Mouse (Mus musculus) thymus, adult 2 months (tissue): ENCODE measurements around the gene Smyd5. TPM values are rescaled to one million over a fixed set of nuclear protein-coding genes. Genes with fewer than 3 reads are reported as not detected.

Experiments used
- DNase-seq: peaks from one replicate; pipeline ENCODE4 v3.0.0; 2021
- H3K27ac ChIP-seq: fragments of 200-500 bp; 2 replicates; pipeline ENCODE4 v1.5.1; 2012; ENCODE audit warnings: low read length, control low read depth; ENCODE audit not compliant: control insufficient read depth, insufficient read depth
- H3K27me3 ChIP-seq: fragments of 200-500 bp; 2 replicates; pipeline ENCODE4 v1.6.1; 2012; ENCODE audit warnings: mild to moderate bottlenecking, low read length, moderate library complexity, mixed read lengths; ENCODE audit not compliant: control insufficient read depth, insufficient read depth
- H3K36me3 ChIP-seq: fragments of 200-500 bp; 2 replicates; pipeline ENCODE4 v1.6.1; 2012; ENCODE audit warnings: mild to moderate bottlenecking, low read length, moderate library complexity; ENCODE audit not compliant: control insufficient read depth, insufficient read depth
- H3K4me1 ChIP-seq: fragments of 200-500 bp; replicated peaks from 2 replicates; pipeline ENCODE4 v1.6.1; 2012; ENCODE audit warnings: low read length; ENCODE audit not compliant: control insufficient read depth, insufficient read depth
- H3K4me3 ChIP-seq: fragments of 200-500 bp; 2 replicates; pipeline ENCODE4 v1.5.1; 2012; ENCODE audit warnings: mild to moderate bottlenecking, low read length, control low read depth, moderate library complexity; ENCODE audit not compliant: control insufficient read depth, insufficient read depth
- CTCF ChIP-seq: fragments of 200-500 bp; IDR thresholded peaks from 2 replicates; pipeline ENCODE4 v1.5.1; 2012; ENCODE audit warnings: mild to moderate bottlenecking, control low read depth, low read length, moderate library complexity, borderline replicate concordance; ENCODE audit not compliant: control insufficient read depth, poor library complexity, insufficient read depth; ENCODE audit errors: extremely low read depth
- POLR2A ChIP-seq: fragments of 200-500 bp; IDR thresholded peaks from 2 replicates; pipeline ENCODE4 v1.6.1; 2012; ENCODE audit warnings: mild to moderate bottlenecking, low read length, control low read depth, moderate library complexity; ENCODE audit not compliant: control insufficient read depth, poor library complexity, insufficient read depth; ENCODE audit errors: extremely low read depth
- WGBS: fragments of 180-500 bp; shearing (Covaris S2); methylation state at CpG from one replicate; pipeline ENCODE4 v1.1.7; 2018; 5-methylcytosine and 5-hydroxymethylcytosine counted together
- polyA plus RNA-seq: library from polyadenylated mRNA; depleted of rRNA; stranded (reverse); fragments of >200 nt; gene quantifications from 2 replicates; pipeline ENCODE4 v1.2.3, GENCODE M21; 2012; rRNA removed

The Smyd5 gene
- polyA plus RNA-seq, 1 experiment = 30.0 TPM

GRCm38 (mm10) chr6:85483843-85484721 is 52.3 kb downstream of the Smyd5 start:
- DNase-seq = no peak
- WGBS = 8% methylated on average over 92 of the region's 92 CpGs
- Histone ChIP-seq H3K27ac (no peak overlapping the region), H3K4me1 (no peaks in the 10 kb centered on the region), H3K27me3 (peaks cover 9% of the 10 kb centered on the region; the same call in 1 of the 2 replicates), H3K36me3 (no peaks in the 10 kb centered on the region), H3K4me3 (no peak overlapping the region)
- no peak for TF ChIP-seq POLR2A
- no peak for TF ChIP-seq CTCF

GRCm38 (mm10) chr6:85485738-85486137 is 53.9 kb downstream of the Smyd5 start:
- H3K27me3 ChIP-seq = peaks cover 9% of the 10 kb centered on the region; the same call in 1 of the 2 replicates
- no peak for TF ChIP-seq POLR2A
- TF ChIP-seq CTCF = no peak

GRCm38 (mm10) chr6:85488510-85488909 is 56.7 kb downstream of the Smyd5 start:
- TF ChIP-seq CTCF (no peak), POLR2A (no peak)
- H3K36me3 ChIP-seq = no peaks in the 10 kb centered on the region
- no peak for DNase-seq
- H3K4me3 ChIP-seq = no peak overlapping the region
- H3K27ac ChIP-seq = no peak overlapping the region
- 88% methylated on average over 4 of the region's 4 CpGs for WGBS
- H3K4me1 ChIP-seq = no peaks in the 10 kb centered on the region
- peaks cover 6% of the 10 kb centered on the region; the same call in 1 of the 2 replicates for H3K27me3 ChIP-seq

More at GRCm38 (mm10) chr6:85485738-85486137, 53.9 kb downstream of the Smyd5 start:
- Histone ChIP-seq H3K4me1 (no peaks in the 10 kb centered on the region), H3K4me3 (no peak overlapping the region), H3K27ac (no peak overlapping the region), H3K36me3 (no peaks in the 10 kb centered on the region)
- no peak for DNase-seq
- 85% methylated on average over 2 of the region's 2 CpGs for WGBS

GRCm38 (mm10) chr6:85489717-85490116 is 57.9 kb downstream of the Smyd5 start:
- Histone ChIP-seq H3K4me1 (no peaks in the 10 kb centered on the region), H3K27me3 (no peaks in the 10 kb centered on the region), H3K4me3 (no peak overlapping the region), H3K36me3 (no peaks in the 10 kb centered on the region), H3K27ac (no peak overlapping the region)
- no peak for DNase-seq
- no peak for TF ChIP-seq CTCF
- no peak for TF ChIP-seq POLR2A
- 86% methylated on average over 3 of the region's 3 CpGs for WGBS

GRCm38 (mm10) chr6:85490252-85490651 is 58.5 kb downstream of the Smyd5 start:
- no peaks in the 10 kb centered on the region for H3K4me1 ChIP-seq
- WGBS = 71% methylated on average over 4 of the region's 4 CpGs
- TF ChIP-seq CTCF (no peak), POLR2A (no peak)

GRCm38 (mm10) chr6:85491606-85492005 is 59.8 kb downstream of the Smyd5 start:
- no peaks in the 10 kb centered on the region for H3K36me3 ChIP-seq
- 90% methylated on average over 3 of the region's 3 CpGs for WGBS
- no peak overlapping the region for H3K4me3 ChIP-seq
- no peak for DNase-seq
- no peaks in the 10 kb centered on the region for H3K27me3 ChIP-seq
- TF ChIP-seq POLR2A (no peak), CTCF (no peak)
- H3K27ac ChIP-seq = no peak overlapping the region
- no peaks in the 10 kb centered on the region for H3K4me1 ChIP-seq

More at GRCm38 (mm10) chr6:85490252-85490651, 58.5 kb downstream of the Smyd5 start:
- H3K27ac ChIP-seq = no peak overlapping the region
- no peak overlapping the region for H3K4me3 ChIP-seq
- no peak for DNase-seq
- no peaks in the 10 kb centered on the region for H3K36me3 ChIP-seq
- no peaks in the 10 kb centered on the region for H3K27me3 ChIP-seq

Other genes starting within 250 kb of the Smyd5 start
- 0.23 and 0.40 TPM in 2 replicates for gene Emx1, start 244.6 kb upstream of the Smyd5 start, polyA plus RNA-seq
- gene Sfxn5, start 98.6 kb upstream of the Smyd5 start, polyA plus RNA-seq = 3.7 and 5.9 TPM in 2 replicates
- 10.2 and 13.5 TPM in 2 replicates for gene Rab11fip5, start 57.4 kb upstream of the Smyd5 start, polyA plus RNA-seq
- 0.22 TPM in 1 of 2 replicates, not detected in the other for gene Noto, start 8.1 kb upstream of the Smyd5 start, polyA plus RNA-seq
- gene Cct7, start 19.5 kb downstream of the Smyd5 start, polyA plus RNA-seq = 166 and 174 TPM in 2 replicates
- gene Pradc1, start 20.0 kb downstream of the Smyd5 start, polyA plus RNA-seq = 41.5 and 42.6 TPM in 2 replicates
- 0.03 and 0.04 TPM in 2 replicates for gene Fbxo41, start 71.0 kb downstream of the Smyd5 start, polyA plus RNA-seq
- 0.12 and 0.19 TPM in 2 replicates for gene Egr4, start 81.6 kb downstream of the Smyd5 start, polyA plus RNA-seq
- 2.4 and 2.7 TPM in 2 replicates for gene Alms1, start 155.5 kb downstream of the Smyd5 start, polyA plus RNA-seq